Mouse (Mus musculus): ENCODE data around the gene Huwe1. TPM values are rescaled to one million over a fixed set of nuclear protein-coding genes. Genes with fewer than 3 reads are reported as not detected.

The Huwe1 gene
- 63.8 and 73.2 TPM in 2 replicates for polyA plus RNA-seq (2016; fragmentation: Nextera tagmentation; extraction: Ambion mirVana)

GRCm38 (mm10) chrX:151800701-151801511 is at the start of gene Huwe1:
Gene Huwe1, plus strand, starts transcription at chrX:151800807.
- Histone ChIP-seq H3K4me1 (replicated peaks) (no peaks in the 10 kb centered on the region), H3K36me3 (no peaks in the 10 kb centered on the region), H3K4me2 (peak within 1 kb of the TSS; percentile 46), H3K27me3 (peaks cover 28% of the 10 kb centered on the region), H3K27ac (peak within 1 kb of the TSS; percentile 95), H3K9me3 (0 out of 2 replicates have a peak, but pooled peaks cover 3% of the 10 kb centered on the region), H3K9ac (replicated peaks) (peak within 1 kb of the TSS; percentile 81), H3K4me3 (replicated peaks) (peak within 1 kb of the TSS; percentile 56)
- WGBS = 18% methylated on average over 35 of the region's 36 CpGs
- peak; percentile 72 for ATAC-seq (ENCODE audit: insufficient number of reproducible peaks, insufficient read depth, low FRiP score, low TSS enrichment, low read depth)

GRCm38 (mm10) chrX:151780348-151780747 is 20.3 kb upstream of the Huwe1 start:
- WGBS = 87% methylated on average over 1 of the region's 1 CpGs
- Histone ChIP-seq H3K27me3 (0 out of 2 replicates have a peak, but pooled peaks cover 4% of the 10 kb centered on the region), H3K4me3 (replicated peaks) (no peak overlapping the region), H3K4me2 (no peak overlapping the region), H3K4me1 (replicated peaks) (no peaks in the 10 kb centered on the region), H3K9me3 (no peaks in the 10 kb centered on the region), H3K9ac (replicated peaks) (no peak overlapping the region), H3K27ac (no peak overlapping the region), H3K36me3 (no peaks in the 10 kb centered on the region)
- ATAC-seq (ENCODE audit: insufficient number of reproducible peaks, insufficient read depth, low FRiP score, low TSS enrichment, low read depth) = no peak

- Histone ChIP-seq H3K36me3 (no peaks in the 10 kb centered on the region), H3K4me3 (replicated peaks) (no peak overlapping the region), H3K9me3 (no peaks in the 10 kb centered on the region), H3K27me3 (0 out of 2 replicates have a peak, but pooled peaks cover 4% of the 10 kb centered on the region), H3K4me1 (replicated peaks) (no peaks in the 10 kb centered on the region), H3K4me2 (no peak overlapping the region), H3K9ac (replicated peaks) (no peak overlapping the region), H3K27ac (no peak overlapping the region)
- no peak for ATAC-seq (ENCODE audit: insufficient number of reproducible peaks, insufficient read depth, low FRiP score, low TSS enrichment, low read depth)
- 81% methylated on average over 4 of the region's 4 CpGs for WGBS
These were observed 17.7 kb upstream of the Huwe1 start for GRCm38 (mm10) chrX:151782939-151783338.

- no peaks in the 10 kb centered on the region for H3K9me3 ChIP-seq
- H3K27ac ChIP-seq = no peak overlapping the region
- H3K4me3 ChIP-seq (replicated peaks) = no peak overlapping the region
- 28% methylated on average over 2 of the region's 2 CpGs for WGBS
- no peaks in the 10 kb centered on the region for H3K27me3 ChIP-seq
- H3K9ac ChIP-seq (replicated peaks) = no peak overlapping the region
- no peaks in the 10 kb centered on the region for H3K36me3 ChIP-seq
- no peak overlapping the region for H3K4me2 ChIP-seq
- no peak for ATAC-seq (ENCODE audit: insufficient number of reproducible peaks, insufficient read depth, low FRiP score, low TSS enrichment, low read depth)
- H3K4me1 ChIP-seq (replicated peaks) = no peaks in the 10 kb centered on the region
These were observed 7.8 kb upstream of the Huwe1 start for GRCm38 (mm10) chrX:151792766-151793165.

GRCm38 (mm10) chrX:151797970-151798369 is 2.6 kb upstream of the Huwe1 start:
- H3K36me3 ChIP-seq = no peaks in the 10 kb centered on the region
- WGBS = 57% methylated on average over 1 of the region's 1 CpGs
- H3K4me2 ChIP-seq = no peak overlapping the region
- H3K27ac ChIP-seq = no peak overlapping the region
- H3K27me3 ChIP-seq = peaks cover 13% of the 10 kb centered on the region
- no peak for ATAC-seq (ENCODE audit: insufficient number of reproducible peaks, insufficient read depth, low FRiP score, low TSS enrichment, low read depth)
- H3K9ac ChIP-seq (replicated peaks) = no peak overlapping the region
- no peaks in the 10 kb centered on the region for H3K4me1 ChIP-seq (replicated peaks)
- H3K4me3 ChIP-seq (replicated peaks) = no peak overlapping the region
- H3K9me3 ChIP-seq = no peaks in the 10 kb centered on the region

- peak overlapping the region; percentile 94 for H3K27ac ChIP-seq
- 0 out of 2 replicates have a peak, but pooled peaks cover 3% of the 10 kb centered on the region for H3K9me3 ChIP-seq
- peak overlapping the region; percentile 54 for H3K4me3 ChIP-seq (replicated peaks)
- no peaks in the 10 kb centered on the region for H3K36me3 ChIP-seq
- H3K9ac ChIP-seq (replicated peaks) = peak overlapping the region; percentile 42
- ATAC-seq (ENCODE audit: insufficient number of reproducible peaks, insufficient read depth, low FRiP score, low TSS enrichment, low read depth) = no peak
- H3K4me1 ChIP-seq (replicated peaks) = no peaks in the 10 kb centered on the region
- H3K27me3 ChIP-seq = peaks cover 28% of the 10 kb centered on the region
- peak overlapping the region; percentile 51 for H3K4me2 ChIP-seq
- WGBS = 18% methylated on average over 13 of the region's 13 CpGs
These were observed 1.8 kb downstream of the Huwe1 start for GRCm38 (mm10) chrX:151802328-151802955.

- WGBS = 17% methylated on average over 77 of the region's 77 CpGs
- H3K27ac ChIP-seq = peak overlapping the region; percentile 94
- peaks cover 28% of the 10 kb centered on the region for H3K27me3 ChIP-seq
- no peaks in the 10 kb centered on the region for H3K4me1 ChIP-seq (replicated peaks)
- ATAC-seq (ENCODE audit: insufficient number of reproducible peaks, insufficient read depth, low FRiP score, low TSS enrichment, low read depth) = peak; percentile 91
- H3K9me3 ChIP-seq = 0 out of 2 replicates have a peak, but pooled peaks cover 3% of the 10 kb centered on the region
- H3K36me3 ChIP-seq = no peaks in the 10 kb centered on the region
- H3K4me2 ChIP-seq = peak overlapping the region; percentile 65
- peak overlapping the region; percentile 73 for H3K9ac ChIP-seq (replicated peaks)
- H3K4me3 ChIP-seq (replicated peaks) = peak overlapping the region; percentile 54
These were observed 2.6 kb downstream of the Huwe1 start for GRCm38 (mm10) chrX:151802956-151803776.

GRCm38 (mm10) chrX:151803777-151804101 is 3.1 kb downstream of the Huwe1 start:
- Histone ChIP-seq H3K9me3 (0 out of 2 replicates have a peak, but pooled peaks cover 3% of the 10 kb centered on the region), H3K27ac (peak overlapping the region; percentile 91), H3K9ac (replicated peaks) (peak overlapping the region; percentile 73), H3K4me3 (replicated peaks) (peak overlapping the region; percentile 54), H3K4me1 (replicated peaks) (no peaks in the 10 kb centered on the region), H3K4me2 (peak overlapping the region; percentile 65), H3K36me3 (no peaks in the 10 kb centered on the region), H3K27me3 (peaks cover 28% of the 10 kb centered on the region)
- peak; percentile 55 for ATAC-seq (ENCODE audit: insufficient number of reproducible peaks, insufficient read depth, low FRiP score, low TSS enrichment, low read depth)
- WGBS = 16% methylated on average over 20 of the region's 20 CpGs

- no peak overlapping the region for H3K27ac ChIP-seq
These were observed 3.8 kb downstream of the Huwe1 start for GRCm38 (mm10) chrX:151804388-151804787.

GRCm38 (mm10) chrX:151811481-151811880 is 10.9 kb downstream of the Huwe1 start:
- Histone ChIP-seq H3K27ac (no peak overlapping the region), H3K9me3 (no peaks in the 10 kb centered on the region), H3K4me3 (replicated peaks) (no peak overlapping the region), H3K4me2 (no peak overlapping the region), H3K9ac (replicated peaks) (no peak overlapping the region), H3K27me3 (peaks cover 7% of the 10 kb centered on the region), H3K36me3 (peaks cover 8% of the 10 kb centered on the region; the same call in 1 of the 2 replicates), H3K4me1 (replicated peaks) (no peaks in the 10 kb centered on the region)
- 81% methylated on average over 6 of the region's 6 CpGs for WGBS
- no peak for ATAC-seq (ENCODE audit: insufficient number of reproducible peaks, insufficient read depth, low FRiP score, low TSS enrichment, low read depth)

More at GRCm38 (mm10) chrX:151804388-151804787, 3.8 kb downstream of the Huwe1 start:
- peaks cover 28% of the 10 kb centered on the region for H3K27me3 ChIP-seq
- peak overlapping the region; percentile 65 for H3K4me2 ChIP-seq
- H3K9me3 ChIP-seq = 0 out of 2 replicates have a peak, but pooled peaks cover 3% of the 10 kb centered on the region
- H3K4me1 ChIP-seq (replicated peaks) = no peaks in the 10 kb centered on the region
- no peak for ATAC-seq (ENCODE audit: insufficient number of reproducible peaks, insufficient read depth, low FRiP score, low TSS enrichment, low read depth)
- 18% methylated on average over 9 of the region's 9 CpGs for WGBS
- no peaks in the 10 kb centered on the region for H3K36me3 ChIP-seq
- peak overlapping the region; percentile 54 for H3K4me3 ChIP-seq (replicated peaks)
- peak overlapping the region; percentile 73 for H3K9ac ChIP-seq (replicated peaks)

Data from limb, embryonic 12.5 days (tissue).